Mouse (Mus musculus) bone marrow macrophage, adult 2 months (primary cell): ENCODE data around the gene Gm20388.

Source experiments
- CTCF ChIP-seq: IDR thresholded peaks from 2 replicates; pipeline ENCODE4 v1.5.1; 2012; ENCODE audit warnings: low read depth, mild to moderate bottlenecking, low read length, moderate library complexity
- POLR2A ChIP-seq: IDR thresholded peaks from 2 replicates; pipeline ENCODE4 v1.6.1; 2012; ENCODE audit warnings: mild to moderate bottlenecking, low read depth, low read length, borderline replicate concordance

- TF ChIP-seq POLR2A (no peak), CTCF (no peak)
Observed at GRCm38 (mm10) chr8:122245161-122245560, 2334.5 kb downstream of the Gm20388 start.
